Mouse (Mus musculus) cerebellum, adult 2 months (tissue): ENCODE measurements at regions not wholly inside any gene's neighbourhood (a gene's known extent, or its start where the extent isn't known, plus 50 kb on each side); places are given as distances from the start of the nearest gene placed in this dataset.

Source experiments
- CTCF ChIP-seq: fragments of 200-500 bp; IDR thresholded peaks from 2 replicates; pipeline ENCODE4 v1.5.1; 2011; ENCODE audit warnings: low read depth, mild to moderate bottlenecking, control low read depth, low read length, moderate library complexity, borderline replicate concordance; ENCODE audit not compliant: insufficient read depth
- POLR2A ChIP-seq: fragments of 200-500 bp; IDR thresholded peaks from 2 replicates; pipeline ENCODE4 v1.6.1; 2011; ENCODE audit warnings: low read length, control low read depth, borderline replicate concordance; ENCODE audit not compliant: insufficient read depth

- no peak for TF ChIP-seq CTCF
- TF ChIP-seq POLR2A, result no peak
These were observed 2283.4 kb upstream of the Gm7489 start for GRCm38 (mm10) chr15:51601128-51601855.
